Mouse (Mus musculus) cortical plate, adult 2 months (tissue): ENCODE results near the gene Ccr1.

Source experiments
- CTCF ChIP-seq: fragments of 200-500 bp; IDR thresholded peaks from 2 replicates; pipeline ENCODE4 v1.5.1; 2011; ENCODE audit warnings: mild to moderate bottlenecking, control low read depth, low read length; ENCODE audit not compliant: insufficient read depth; ENCODE audit errors: extremely low read depth
- POLR2A ChIP-seq: fragments of 200-500 bp; IDR thresholded peaks from 2 replicates; pipeline ENCODE4 v1.6.1; 2011; ENCODE audit warnings: mild to moderate bottlenecking, low read length, control low read depth; ENCODE audit not compliant: insufficient read depth; ENCODE audit errors: extremely low read depth

DNA sequence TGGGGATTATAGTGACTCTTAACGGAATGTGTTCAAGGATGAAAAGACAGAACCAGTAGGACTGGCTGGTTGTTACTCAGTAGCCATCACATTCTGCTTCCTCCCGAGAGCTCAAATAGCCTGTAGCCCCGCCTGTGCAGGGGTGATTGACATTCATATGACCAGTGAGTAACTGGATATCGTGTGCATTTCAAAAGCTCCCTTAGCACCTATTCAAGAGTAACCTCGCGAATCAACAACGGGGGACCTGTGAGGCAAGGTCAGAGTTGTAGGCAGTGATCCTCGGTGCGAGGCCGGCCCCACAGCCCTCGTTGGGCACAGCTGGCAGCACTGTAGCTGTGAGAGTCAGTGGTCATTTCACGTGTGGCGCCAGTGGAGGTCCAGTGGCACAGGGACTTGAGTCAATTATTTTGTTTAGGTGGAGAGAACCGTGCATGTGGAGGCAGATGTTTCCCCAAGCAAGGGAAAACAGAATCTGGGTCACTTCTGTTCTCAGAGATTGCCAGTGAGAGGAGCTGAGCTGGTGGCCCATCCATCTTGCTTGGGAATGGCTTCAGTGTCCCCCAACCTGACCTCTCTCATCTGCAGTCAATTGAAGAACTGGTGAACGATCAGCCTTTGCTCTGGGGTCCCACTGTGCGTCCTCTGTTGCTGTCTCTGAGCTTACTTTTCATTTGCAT is 41.1 kb downstream of the Ccr1 start:
- no peak for TF ChIP-seq CTCF
- TF ChIP-seq POLR2A: no peak
